ENCODE assay signal across 11 mouse cellular contexts in the genomic region with DNA sequence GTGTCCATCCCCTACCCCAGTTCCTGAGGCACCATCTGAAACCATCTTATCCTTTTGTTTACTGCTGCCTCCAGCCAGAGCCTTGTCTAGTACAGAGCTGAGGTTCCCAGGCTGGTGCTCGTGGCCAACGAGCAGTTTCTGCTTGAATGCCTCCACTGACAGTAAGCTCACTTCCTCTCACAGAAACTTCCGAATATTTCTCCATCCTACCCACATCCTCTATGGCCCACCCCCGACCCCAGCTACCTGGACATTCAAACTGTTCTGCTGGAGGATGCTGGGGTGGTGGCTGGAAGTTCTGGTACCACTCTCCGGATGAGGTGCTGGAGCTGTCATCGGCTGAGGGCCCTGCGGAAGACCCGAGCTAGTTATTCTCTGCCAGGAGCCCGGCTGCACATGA.
"Had no signal": no experiment of that assay in that cellular context is flagged by ENCODE, and none has a peak within 500 bp of the region (broad histone marks: within the 10 kb centered on the region; RNA-seq: fewer than 3 reads in every experiment).

No protein-coding gene starts in this region.

- H3K27me3 ChIP-seq: limb, embryonic 15.5 days; liver, embryonic 12.5 days; midbrain, embryonic 13.5 days; neural tube, embryonic 13.5 days had no signal

- H3K36me3 ChIP-seq: limb, embryonic 15.5 days; liver, embryonic 12.5 days; midbrain, embryonic 13.5 days; neural tube, embryonic 13.5 days had no signal

- DNase-seq: kidney, adult 8-10 months; kidney, postnatal 25 days; lung, embryonic 14.5 days; lung, postnatal 10 days; lung, postnatal 4 days; retina, postnatal 1 day; right cerebral cortex, postnatal 4 days had no signal
